Mouse (Mus musculus): Measurements from ENCODE around the gene Pou2f2. TPM values are rescaled to one million over a fixed set of nuclear protein-coding genes. Genes with fewer than 3 reads are reported as not detected.

Gene Pou2f2
- total and polyA plus RNA-seq, 3 experiments, result 8.9 to 102 (median 46.1) TPM

- peaks cover 88% of the 10 kb centered on the region for H3K27me3 ChIP-seq (replicated peaks)
Measured at GRCm38 (mm10) chr7:25170583-25170982, 8.9 kb downstream of the Pou2f2 start.

GRCm38 (mm10) chr7:25166106-25166505, 13.4 kb downstream of the Pou2f2 start:
- peaks cover 92% of the 10 kb centered on the region for H3K27me3 ChIP-seq (replicated peaks)
- in situ Hi-C loops (cut with MboI; ENCODE audit: low pct_ligation_motif_present, low pct_unique_long_range_greater_than_20kb, low sequenced_read_pairs) (no loop called here), dilution Hi-C loops (cut with MboI; ENCODE audit: extremely low pct_ligation_motif_present, extremely low pct_unique_long_range_greater_than_20kb, low sequenced_read_pairs) (no loop called here)
- no peak for DNase-seq (ENCODE audit: extremely low read depth)
- TF ChIP-seq MXI1 (IDR thresholded peaks at IDR 0.05; ENCODE audit: low read depth, low read length), result no peak
- TF ChIP-seq ZNF384 (IDR thresholded peaks at IDR 0.05; ENCODE audit: low read depth, low read length), result no peak
- TF ChIP-seq JUN (IDR thresholded peaks at IDR 0.05; ENCODE audit: insufficient read depth, low read depth, low read length), result no peak
- no peak for TF ChIP-seq NELFE (IDR thresholded peaks at IDR 0.05; ENCODE audit: low read depth, low read length)
- no peak for TF ChIP-seq TBP (conservative IDR thresholded peaks at IDR 0.05; ENCODE audit: low read depth, low read length)
- no peak for TF ChIP-seq PAX5 (IDR thresholded peaks at IDR 0.05; ENCODE audit: low read length)
- no peak for TF ChIP-seq SMC3 (IDR thresholded peaks at IDR 0.05; ENCODE audit: low read depth, low read length)
- TF ChIP-seq JUND (conservative IDR thresholded peaks at IDR 0.05; ENCODE audit: low read depth, low read length), result no peak
- H3K27ac ChIP-seq (ENCODE audit: insufficient read depth, low read depth), result no peak overlapping the region
- no peaks in the 10 kb centered on the region for H3K36me3 ChIP-seq (replicated peaks in 1 of 2; ENCODE audit: control insufficient read depth in 1 of 2, insufficient read depth in 1 of 2, low read length in 1 of 2)
- H3K4me2 ChIP-seq (ENCODE audit: insufficient read depth, low read depth, poor library complexity, severe bottlenecking), result no peak overlapping the region
- peaks cover 9% of the 10 kb centered on the region for H3K9me3 ChIP-seq (replicated peaks; ENCODE audit: low read length)
- H3K9ac ChIP-seq (ENCODE audit: insufficient read depth, low read depth), result no peak overlapping the region
- H3K79me2 ChIP-seq (replicated peaks; ENCODE audit: control insufficient read depth, extremely low read depth, insufficient read depth, poor library complexity, severe bottlenecking), result no peaks in the 10 kb centered on the region
- H3K4me3 ChIP-seq (replicated peaks in 1 of 3; ENCODE audit: low read depth in 2 of 3, low read length in 2 of 3, poor library complexity in 1 of 3), result no peak overlapping the region
- H3K4me1 ChIP-seq (ENCODE audit: control insufficient read depth in 1 of 2, insufficient read depth in 2 of 2), result no peaks in the 10 kb centered on the region

More at GRCm38 (mm10) chr7:25170583-25170982, 8.9 kb downstream of the Pou2f2 start:
- Histone ChIP-seq H3K4me3 (replicated peaks in 1 of 3; ENCODE audit: low read depth in 2 of 3, low read length in 2 of 3, poor library complexity in 1 of 3) (no peak overlapping the region), H3K9ac (ENCODE audit: insufficient read depth, low read depth) (no peak overlapping the region), H3K4me1 (ENCODE audit: control insufficient read depth in 1 of 2, insufficient read depth in 2 of 2) (no peaks in the 10 kb centered on the region), H3K27ac (ENCODE audit: insufficient read depth, low read depth) (no peak overlapping the region), H3K79me2 (replicated peaks; ENCODE audit: control insufficient read depth, extremely low read depth, insufficient read depth, poor library complexity, severe bottlenecking) (no peaks in the 10 kb centered on the region), H3K9me3 (replicated peaks; ENCODE audit: low read length) (no peaks in the 10 kb centered on the region), H3K36me3 (replicated peaks in 1 of 2; ENCODE audit: control insufficient read depth in 1 of 2, insufficient read depth in 1 of 2, low read length in 1 of 2) (no peaks in the 10 kb centered on the region), H3K4me2 (ENCODE audit: insufficient read depth, low read depth, poor library complexity, severe bottlenecking) (no peak overlapping the region)
- in situ Hi-C loops (cut with MboI; ENCODE audit: low pct_ligation_motif_present, low pct_unique_long_range_greater_than_20kb, low sequenced_read_pairs) (no loop called here), dilution Hi-C loops (cut with MboI; ENCODE audit: extremely low pct_ligation_motif_present, extremely low pct_unique_long_range_greater_than_20kb, low sequenced_read_pairs) (no loop called here)
- DNase-seq (ENCODE audit: extremely low read depth), result no peak
- TF ChIP-seq JUN (IDR thresholded peaks at IDR 0.05; ENCODE audit: insufficient read depth, low read depth, low read length) (no peak), BHLHE40 (IDR thresholded peaks at IDR 0.05; ENCODE audit: low read depth, low read length) (no peak), CHD2 (IDR thresholded peaks at IDR 0.05; ENCODE audit: low read length) (no peak), NRF1 (IDR thresholded peaks at IDR 0.05; ENCODE audit: low read depth, low read length) (no peak), ZMIZ1 (IDR thresholded peaks at IDR 0.05; ENCODE audit: low read depth, low read length) (no peak), TBP (conservative IDR thresholded peaks at IDR 0.05; ENCODE audit: low read depth, low read length) (no peak), ZNF384 (IDR thresholded peaks at IDR 0.05; ENCODE audit: low read depth, low read length) (no peak), MEF2A (IDR thresholded peaks at IDR 0.05; ENCODE audit: borderline replicate concordance, low read depth, low read length) (no peak), ZKSCAN1 (IDR thresholded peaks at IDR 0.05; ENCODE audit: borderline replicate concordance, low read depth, low read length) (no peak), MYC (IDR thresholded peaks at IDR 0.05; ENCODE audit: low read depth, low read length) (no peak), JUND (conservative IDR thresholded peaks at IDR 0.05; ENCODE audit: low read depth, low read length) (no peak), ETS1 (conservative IDR thresholded peaks at IDR 0.05; ENCODE audit: low read depth, low read length) (no peak), CTCF (conservative IDR thresholded peaks at IDR 0.05 in 1 of 2, IDR thresholded peaks at IDR 0.05 in 1 of 2; ENCODE audit: low read depth in 2 of 2, low read length in 2 of 2) (no peak), GABPA (IDR thresholded peaks at IDR 0.05; ENCODE audit: insufficient replicate concordance, low read depth, low read length) (no peak), KAT2A (IDR thresholded peaks at IDR 0.05; ENCODE audit: insufficient replicate concordance, low read length) (no peak)
